Mouse (Mus musculus): ENCODE results near the gene Cnr2. TPM values are rescaled to one million over a fixed set of nuclear protein-coding genes. Genes with fewer than 3 reads are reported as not detected.

Cnr2 gene
- 0.04 and 0.16 TPM in 2 replicates for polyA plus RNA-seq (2021; fragmentation: Nextera tagmentation)
- long read RNA-seq, experiment 1 = 0 reads
- long read RNA-seq, experiment 2 = 0 reads

DNA sequence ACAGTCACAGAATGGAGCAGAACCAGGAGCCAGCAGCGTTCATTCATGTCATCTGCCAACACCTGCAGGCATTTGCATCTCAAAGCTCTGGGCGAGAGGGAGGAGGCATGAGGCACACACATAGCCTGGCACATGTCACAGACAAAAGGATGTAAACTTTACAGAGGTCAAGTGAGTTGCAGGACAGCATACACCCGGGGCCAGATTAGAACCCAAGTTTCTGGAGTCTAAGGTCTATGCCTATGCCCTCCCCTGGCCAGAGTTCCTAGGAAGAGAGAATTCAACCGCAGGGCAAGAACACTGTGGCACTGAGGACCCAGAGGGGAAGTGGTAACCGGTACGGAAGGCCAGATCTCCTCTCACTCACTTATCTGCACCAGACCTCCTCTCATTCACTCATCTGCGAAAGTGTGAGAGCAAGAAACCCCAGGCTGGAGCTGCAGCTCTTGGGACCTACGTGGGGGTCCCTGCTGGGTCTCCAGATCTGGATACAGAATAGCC lies at the start of gene Cnr2:
Cnr2 (plus strand) TSS at position 324 of the 501 bp plus-strand sequence.

DNA sequence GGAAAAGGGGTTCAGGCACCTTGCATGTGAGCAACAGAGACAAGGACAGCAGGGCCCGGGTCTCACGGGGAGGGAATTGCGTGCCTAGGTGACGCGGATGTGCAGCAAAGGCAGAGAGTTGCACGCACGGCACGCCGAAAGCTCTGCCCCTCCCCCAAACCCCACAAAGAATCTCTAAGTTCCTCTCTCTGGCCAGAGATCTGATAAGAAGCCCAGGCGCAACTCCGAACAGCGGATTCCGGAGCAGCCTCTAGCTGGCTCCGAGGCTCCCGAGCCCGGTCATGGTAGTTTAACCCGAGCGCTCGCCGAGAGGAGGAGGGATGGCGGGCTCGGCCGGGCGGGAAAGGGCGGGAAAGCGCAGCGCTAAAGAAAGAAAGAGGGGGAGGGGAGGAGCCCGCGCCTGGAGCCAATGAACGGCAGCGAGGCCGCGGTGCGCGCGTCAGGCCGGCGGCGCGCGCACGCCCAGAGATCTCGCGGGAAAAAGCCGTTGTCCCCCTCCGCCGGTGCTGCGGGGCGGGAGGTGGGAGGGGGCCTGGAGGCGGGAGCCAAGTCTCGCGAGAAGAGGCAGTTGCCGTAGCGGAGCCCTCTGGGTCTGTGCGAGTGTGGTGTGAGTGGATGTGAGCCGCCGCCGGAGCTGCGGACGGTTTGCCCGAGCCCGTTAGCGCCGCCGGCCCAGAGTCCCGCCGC lies 39.5 kb upstream of the Cnr2 start, which contains the start of gene Srsf10:
Srsf10 (plus strand) TSS at position 212 of the 687 bp plus-strand sequence.

DNA sequence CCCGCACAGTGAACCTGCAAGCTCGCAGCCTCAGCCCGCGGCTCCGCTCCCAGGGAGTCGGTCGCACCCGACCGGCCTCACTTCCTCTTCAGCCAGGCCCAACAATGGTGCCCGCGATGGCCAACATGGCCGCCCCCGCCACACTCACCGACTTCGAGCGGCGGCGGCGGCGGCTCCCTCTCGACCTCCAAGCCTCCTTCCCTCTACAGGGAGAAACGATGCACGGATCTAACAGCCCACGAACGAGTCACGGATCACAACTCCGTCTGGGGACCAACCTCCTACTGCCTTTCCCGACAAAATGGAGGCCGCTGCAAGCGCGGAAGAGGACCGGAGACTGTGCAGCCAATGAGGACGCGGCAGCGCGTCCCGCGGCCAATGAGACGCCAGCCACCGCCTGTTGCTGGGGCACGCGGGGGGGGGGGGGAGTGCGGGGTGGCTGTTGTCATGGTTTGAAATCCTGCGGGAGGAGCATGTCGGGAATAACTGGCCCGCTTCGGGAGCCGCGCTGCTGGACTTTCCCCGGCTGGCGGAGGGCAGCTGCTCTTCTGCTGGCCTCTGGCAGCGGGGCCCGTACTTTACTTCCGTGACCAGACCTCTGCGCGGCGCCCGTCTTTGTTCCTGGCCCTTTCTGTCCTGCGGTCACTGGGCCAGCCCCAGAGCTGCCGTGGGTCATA lies 21.5 kb upstream of the Cnr2 start, which contains the start of gene Pnrc2:
Pnrc2 (minus strand) TSS at position 325 of the 677 bp plus-strand sequence.

DNA sequence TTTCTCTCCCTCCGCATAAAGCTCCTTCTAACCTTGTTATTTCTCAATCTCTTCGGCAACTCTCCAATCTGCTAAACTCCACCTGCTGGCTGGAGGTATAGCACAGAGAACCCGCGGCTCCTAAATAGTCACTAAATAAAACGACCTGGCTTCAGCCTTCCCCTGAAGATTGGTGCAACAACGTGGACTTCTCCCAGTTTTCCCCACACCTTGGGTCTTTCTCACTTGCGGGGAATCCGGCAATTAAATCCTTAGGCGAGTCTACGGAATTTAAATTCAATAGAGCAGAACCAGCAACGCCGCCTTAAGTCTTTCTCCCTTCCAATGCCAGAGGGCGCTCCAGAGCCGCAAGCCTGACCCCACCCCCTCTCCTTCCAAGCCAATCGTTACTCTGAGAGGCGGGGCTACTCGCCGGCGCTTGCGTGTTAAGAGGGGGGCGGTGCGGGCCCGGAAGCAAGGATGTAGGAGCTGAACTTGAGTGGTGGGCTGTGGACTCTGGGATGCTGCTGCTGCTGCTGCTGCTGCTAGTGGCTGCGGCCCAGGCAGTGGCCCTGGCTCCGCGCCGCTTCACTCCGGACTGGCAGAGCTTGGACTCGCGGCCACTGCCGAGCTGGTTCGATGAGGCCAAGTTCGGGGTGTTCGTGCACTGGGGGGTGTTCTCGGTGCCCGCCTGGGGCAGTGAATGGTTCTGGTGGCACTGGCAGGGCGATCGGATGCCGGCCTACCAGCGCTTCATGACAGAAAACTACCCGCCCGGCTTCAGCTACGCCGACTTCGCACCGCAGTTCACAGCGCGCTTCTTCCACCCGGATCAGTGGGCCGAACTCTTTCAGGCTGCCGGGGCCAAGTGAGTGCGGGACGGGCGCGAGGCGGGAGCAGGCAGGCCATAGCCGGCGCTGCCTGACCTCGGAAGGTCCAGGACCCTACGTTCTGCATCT lies 25.4 kb downstream of the Cnr2 start, which contains the start of gene Fuca1:
Fuca1 (plus strand) TSS at position 432 of the 938 bp plus-strand sequence.

DNA sequence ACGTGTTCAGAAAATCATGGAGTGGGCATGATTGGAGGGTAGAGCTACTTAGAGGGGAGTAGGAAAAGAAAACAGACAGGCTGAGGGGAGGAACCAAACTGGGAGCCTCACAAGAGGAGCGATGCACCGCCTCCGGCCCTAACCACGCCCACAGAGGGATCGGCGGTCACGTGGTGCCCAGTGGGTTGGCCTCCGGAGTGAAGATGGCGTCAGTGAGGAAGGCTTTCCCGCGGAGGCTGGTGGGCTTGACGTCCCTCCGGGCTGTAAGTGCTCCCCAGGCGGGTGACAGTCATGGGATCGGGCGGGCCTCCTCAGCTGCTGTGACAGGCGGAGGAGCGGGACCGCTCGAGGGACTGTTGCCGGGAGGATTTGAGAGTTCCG lies 51.1 kb downstream of the Cnr2 start, which contains the start of gene Hmgcl:
Hmgcl (plus strand) TSS at position 171 of the 381 bp plus-strand sequence.

DNA sequence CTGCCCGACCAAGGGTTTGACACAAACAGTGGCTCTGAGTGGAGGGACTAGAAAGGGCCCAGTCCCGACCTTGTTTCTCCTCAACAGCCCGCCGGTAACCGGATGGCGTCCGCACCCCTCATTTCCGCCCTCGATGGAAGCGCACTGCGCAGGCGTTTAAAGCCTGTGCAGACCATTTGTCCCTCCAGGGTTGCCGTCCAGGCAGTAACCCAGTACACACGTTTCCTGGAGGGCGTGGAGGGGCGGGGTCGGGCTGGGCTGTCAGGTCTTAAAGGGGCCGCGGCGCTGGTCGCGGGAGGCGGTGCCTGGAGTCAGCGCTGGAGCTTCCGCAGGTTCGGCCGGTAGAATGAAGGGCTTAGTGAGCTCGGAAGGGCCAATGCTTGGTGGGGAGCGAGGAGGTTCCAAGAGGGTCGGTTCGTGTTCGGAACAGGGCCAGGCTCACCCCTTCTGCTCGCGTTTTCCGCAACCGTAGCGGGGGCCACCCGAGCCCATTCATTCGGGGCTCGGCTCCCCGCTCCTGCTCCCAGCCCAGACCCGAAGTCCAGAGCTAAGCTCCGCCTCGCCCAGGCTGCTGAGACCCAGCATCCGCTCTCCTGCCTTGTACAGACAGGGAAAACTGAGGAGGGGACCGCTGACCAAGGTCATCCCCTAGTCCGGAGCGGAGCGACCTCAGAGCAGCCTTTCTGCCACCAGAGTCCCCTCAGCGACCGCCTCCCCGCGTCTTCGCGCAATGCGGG lies 68.4 kb downstream of the Cnr2 start, which contains the start of gene Gale:
Gale (plus strand) TSS at position 271 of the 737 bp plus-strand sequence.

Other genes with a start within 250 kb of the Cnr2 start
- gene Ifnlr1, start 209.1 kb upstream of the Cnr2 start, polyA plus RNA-seq (2021; fragmentation: Nextera tagmentation) = 0.06 and 0.08 TPM in 2 replicates
- gene Il22ra1, start 167.2 kb upstream of the Cnr2 start, polyA plus RNA-seq (2021; fragmentation: Nextera tagmentation) = not detected in 2 replicates
- gene Myom3, start 135.7 kb upstream of the Cnr2 start, polyA plus RNA-seq (2021; fragmentation: Nextera tagmentation) = 0.26 and 0.36 TPM in 2 replicates
- 45.7 and 54.8 TPM in 2 replicates for gene Srsf10, start 39.6 kb upstream of the Cnr2 start, polyA plus RNA-seq (2021; fragmentation: Nextera tagmentation)
- 41.8 and 60.3 TPM in 2 replicates for gene Pnrc2, start 21.5 kb upstream of the Cnr2 start, polyA plus RNA-seq (2021; fragmentation: Nextera tagmentation)
- 62.6 and 88.8 TPM in 2 replicates for gene Fuca1, start 25.3 kb downstream of the Cnr2 start, polyA plus RNA-seq (2021; fragmentation: Nextera tagmentation)
- 89.8 and 92.4 TPM in 2 replicates for gene Hmgcl, start 51.1 kb downstream of the Cnr2 start, polyA plus RNA-seq (2021; fragmentation: Nextera tagmentation)
- 14.0 and 14.2 TPM in 2 replicates for gene Gale, start 68.3 kb downstream of the Cnr2 start, polyA plus RNA-seq (2021; fragmentation: Nextera tagmentation)
- gene Lypla2, start 77.2 kb downstream of the Cnr2 start, polyA plus RNA-seq (2021; fragmentation: Nextera tagmentation) = 49.0 and 59.9 TPM in 2 replicates
- 161 and 175 TPM in 2 replicates for gene Pithd1, start 91.9 kb downstream of the Cnr2 start, polyA plus RNA-seq (2021; fragmentation: Nextera tagmentation)
- 8.5 and 9.6 TPM in 2 replicates for gene Eloa, start 126.4 kb downstream of the Cnr2 start, polyA plus RNA-seq (2021; fragmentation: Nextera tagmentation)
- 1,225 and 1,420 TPM in 2 replicates for gene Rpl11, start 158.0 kb downstream of the Cnr2 start, polyA plus RNA-seq (2021; fragmentation: Nextera tagmentation)
- 122 and 159 TPM in 2 replicates for gene Id3, start 248.1 kb downstream of the Cnr2 start, polyA plus RNA-seq (2021; fragmentation: Nextera tagmentation)